Comparison of ENCODE assay signal across 23 mouse cellular contexts in genomic region chr3:152332545-152333300, GRCm38 (mm10). TPM values are rescaled to one million over a fixed set of nuclear protein-coding genes. Genes with fewer than 3 reads are reported as not detected.
A peak's percentile ranks its signal among the peaks of the same experiment; 100 is the strongest.
DNase-seq lines count a peak whose midpoint lies in the region; ATAC-seq lines count a peak whose summit lies in the region.
"Had no signal": no experiment of that assay in that cellular context is flagged by ENCODE, and none has a peak within 500 bp of the region (broad histone marks: within the 10 kb centered on the region; RNA-seq: fewer than 3 reads in every experiment).

No protein-coding gene starts in this region.

- H3K27ac ChIP-seq in kidney, embryonic 16.5 days (ENCODE audit: low read length): 0 out of 2 replicates have a peak overlapping the region, but pooled peaks have one; percentile 36
- H3K27ac ChIP-seq: embryonic facial prominence, embryonic 15.5 days; forebrain, embryonic 12.5 days; hindbrain, embryonic 12.5 days; layer of hippocampus, adult 2 months; liver, embryonic 15.5 days; stomach, postnatal 0 days had no signal

- WGBS in kidney, embryonic 16.5 days: 46% methylated on average over 15 of the region's 15 CpGs

- no peak overlapping the region for H3K4me3 ChIP-seq in kidney, embryonic 16.5 days (ENCODE audit: low read length)
- H3K4me3 ChIP-seq: embryonic facial prominence, embryonic 15.5 days; forebrain, embryonic 12.5 days; hindbrain, embryonic 12.5 days; layer of hippocampus, adult 2 months; liver, embryonic 15.5 days had no signal

- no peaks in the 10 kb centered on the region for H3K27me3 ChIP-seq in kidney, embryonic 16.5 days (ENCODE audit: insufficient read depth, low read length)
- H3K27me3 ChIP-seq: embryonic facial prominence, embryonic 15.5 days; forebrain, embryonic 12.5 days; hindbrain, embryonic 12.5 days; liver, embryonic 15.5 days had no signal

- intact Hi-C loops in heart, postnatal 14 days (cut with DNase I): no loop called here

- H3K4me2 ChIP-seq in kidney, embryonic 16.5 days (replicated peaks; ENCODE audit: low read depth, low read length): no peak overlapping the region
- H3K4me2 ChIP-seq: embryonic facial prominence, embryonic 15.5 days; forebrain, embryonic 12.5 days; heart, embryonic 11.5 days; hindbrain, embryonic 12.5 days; liver, embryonic 15.5 days had no signal

- H3K9me3 ChIP-seq in kidney, embryonic 16.5 days (ENCODE audit: low read length): no peaks in the 10 kb centered on the region
- H3K9me3 ChIP-seq: embryonic facial prominence, embryonic 15.5 days; forebrain, embryonic 12.5 days; hindbrain, embryonic 12.5 days; liver, embryonic 15.5 days had no signal

- DNase-seq in frontal cortex, postnatal 14 days (ENCODE audit: low spot score in 2 of 2): no peak
- DNase-seq in kidney, adult 18-20 months: no peak
- DNase-seq in right cerebral cortex, adult 18-20 months: peak; percentile 32
- DNase-seq in right cerebral cortex, postnatal 14 days: no peak
- DNase-seq in c-Kit-positive CD71-positive TER-119-positive erythroid progenitor cells, embryonic 14.5 days (ENCODE audit: low spot score): no peak
- no peak for DNase-seq in heart, postnatal 14 days
- DNase-seq: adrenal gland, adult 8-10 months; cerebellum, adult 11 months; cerebellum, postnatal 25 days; gastrocnemius, postnatal 14 days; heart, postnatal 10 days; layer of hippocampus, postnatal 36 days; lung, postnatal 36 days; retina, postnatal 1 day had no signal

- no peak overlapping the region for H3K9ac ChIP-seq in kidney, embryonic 16.5 days (replicated peaks; ENCODE audit: low read length)
- H3K9ac ChIP-seq: embryonic facial prominence, embryonic 15.5 days; forebrain, embryonic 12.5 days; hindbrain, embryonic 12.5 days; liver, embryonic 15.5 days had no signal

- peak; percentile 95 for ATAC-seq in frontal cortex, adult (ENCODE audit: low TSS enrichment)
- ATAC-seq in kidney, embryonic 16.5 days (ENCODE audit: low FRiP score, low TSS enrichment): peak; percentile 95

- peaks cover 26% of the 10 kb centered on the region for H3K36me3 ChIP-seq in kidney, embryonic 16.5 days (ENCODE audit: insufficient read depth, low read length)

- H3K4me1 ChIP-seq in kidney, embryonic 16.5 days (ENCODE audit: insufficient read depth, low read length): no peaks in the 10 kb centered on the region
- H3K4me1 ChIP-seq: embryonic facial prominence, embryonic 15.5 days; forebrain, embryonic 12.5 days; hindbrain, embryonic 12.5 days; liver, embryonic 15.5 days had no signal

RNA-seq across cellular contexts. Expression of gene Miga1, which starts 7.5 kb away (rescaled TPM):
- polyA plus RNA-seq in kidney, embryonic 16.5 days (2015; fragmentation: Nextera tagmentation; extraction: Ambion mirVana): 17.3 and 21.1 TPM in 2 replicates
- total RNA-seq in heart, postnatal 14 days (2021): 10 to 100 TPM; 10.8 to 12.4 TPM

RNA-seq across cellular contexts. Expression of gene Usp33, which starts 13.6 kb away (rescaled TPM):
- polyA plus RNA-seq in kidney, embryonic 16.5 days (2015; fragmentation: Nextera tagmentation; extraction: Ambion mirVana): 45.7 and 46.2 TPM in 2 replicates
- 10 to 100 TPM; 29.1 to 30.9 TPM for total RNA-seq in heart, postnatal 14 days (2021)
